Mouse (Mus musculus): ENCODE data around the gene Ucn.

- TF ChIP-seq CTCF (IDR thresholded peaks at IDR 0.05; ENCODE audit: low read depth, low read length) (no peak), TAL1 (conservative IDR thresholded peaks at IDR 0.05; ENCODE audit: low read depth, low read length) (no peak)
Observed at GRCm38 (mm10) chr5:31181183-31181770, 42.6 kb upstream of the Ucn start.

All from G1E (cell line).